Mouse (Mus musculus): ENCODE measurements at regions not wholly inside any gene's neighbourhood (a gene's known extent, or its start where the extent isn't known, plus 50 kb on each side); places are given as distances from the start of the nearest gene placed in this dataset.

DNA sequence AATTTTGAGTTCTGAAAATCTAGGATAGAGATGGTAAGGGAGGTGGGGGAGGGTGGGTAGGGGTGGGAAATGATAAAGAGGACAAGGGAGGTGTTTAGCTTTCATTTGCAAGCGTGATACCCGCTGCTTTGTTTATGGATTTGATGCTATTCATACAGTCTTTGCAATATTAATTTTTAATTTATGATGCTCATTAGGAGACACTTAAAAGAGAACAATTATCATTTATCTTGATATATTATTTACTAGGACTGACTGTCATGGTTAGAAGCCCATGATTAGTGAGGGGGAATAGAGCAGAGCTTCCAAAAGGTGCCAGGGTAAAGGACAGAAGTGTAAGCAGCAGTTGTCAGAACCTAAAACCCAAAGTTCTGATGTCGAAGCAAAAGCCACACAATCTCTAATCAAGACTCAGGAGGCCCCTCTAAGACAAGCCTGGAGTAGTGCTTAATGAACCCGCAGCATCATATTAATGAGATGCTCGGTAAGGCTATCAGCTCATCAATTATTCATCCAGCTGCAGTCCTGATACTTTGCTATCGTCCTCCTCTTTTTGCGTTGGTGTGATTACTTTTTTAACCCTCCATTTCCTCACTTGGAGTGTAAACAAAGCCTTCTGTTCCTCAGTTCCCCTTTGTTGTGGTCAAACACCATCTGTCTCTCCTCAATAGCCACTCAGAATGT, 115.8 kb upstream of the Etaa1 start:
- intact Hi-C loops (cut with DNase I) = no loop called here
- no peak for DNase-seq

DNA sequence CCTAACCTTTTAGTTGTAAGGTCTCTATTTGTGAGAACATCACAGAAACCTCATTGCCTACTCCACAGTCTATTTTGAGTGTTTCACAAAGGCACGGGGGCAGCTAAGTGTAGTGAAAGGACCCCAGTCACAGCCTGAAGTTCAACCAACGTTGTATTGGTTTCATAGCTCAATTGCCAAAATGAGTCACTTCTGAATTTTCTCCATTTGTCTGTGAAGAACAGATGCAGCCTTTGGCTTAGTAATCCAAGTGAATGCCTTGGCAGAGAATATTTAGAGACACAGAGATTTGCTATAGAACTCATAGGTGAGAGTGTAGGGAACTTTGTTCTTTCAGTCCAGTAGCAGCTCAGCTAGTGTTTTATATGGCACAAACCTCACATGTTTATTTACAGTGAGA, 114.4 kb upstream of the Etaa1 start:
- DNase-seq = peak; percentile 9 to 12
- intact Hi-C loops (cut with DNase I) = no loop called here

DNA sequence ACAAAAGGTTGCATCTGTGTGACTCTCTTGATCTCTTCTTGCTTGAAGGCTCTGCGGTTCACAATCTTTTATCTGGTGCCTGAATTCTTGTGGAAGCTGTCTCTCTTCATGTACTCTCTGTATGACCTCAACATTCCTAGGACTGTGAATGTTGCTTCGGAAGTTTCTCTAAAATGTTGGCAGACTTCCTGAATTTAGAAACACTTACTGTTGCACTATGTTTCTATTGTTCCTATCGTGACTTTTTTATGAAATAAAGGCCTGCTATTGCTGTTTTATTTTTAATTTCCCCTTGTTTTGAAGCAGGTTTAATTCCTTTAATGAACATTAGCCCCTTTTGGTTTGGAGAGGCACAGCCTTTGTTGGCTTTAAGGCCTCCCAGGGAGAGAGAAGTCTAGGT, 114.0 kb upstream of the Etaa1 start:
- intact Hi-C loops (cut with DNase I) = no loop called here

DNA sequence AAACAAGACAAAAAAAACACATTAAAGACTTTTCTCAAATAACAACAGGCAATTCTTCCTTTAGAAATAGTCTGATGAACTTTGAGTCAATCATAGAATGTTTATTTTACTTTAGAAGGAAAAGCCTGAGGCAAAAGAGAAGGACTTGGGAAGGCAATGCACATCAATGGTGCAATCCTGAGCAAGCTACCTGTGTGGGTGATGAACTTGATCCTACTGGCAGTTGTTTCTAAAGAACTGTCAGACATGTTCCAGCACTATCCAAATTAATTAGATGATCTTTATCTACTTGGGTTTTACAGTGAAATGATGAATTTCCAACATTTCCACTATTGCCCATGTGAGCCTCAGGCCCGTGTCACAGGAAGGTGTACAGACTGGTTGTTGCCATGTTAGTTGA, 87.9 kb upstream of the Etaa1 start:
- intact Hi-C loops (cut with DNase I) = no loop called here
- no peak for DNase-seq

More for the DNA sequence above, 114.0 kb upstream of the Etaa1 start:
- peak; percentile 6 to 15 for DNase-seq

DNA sequence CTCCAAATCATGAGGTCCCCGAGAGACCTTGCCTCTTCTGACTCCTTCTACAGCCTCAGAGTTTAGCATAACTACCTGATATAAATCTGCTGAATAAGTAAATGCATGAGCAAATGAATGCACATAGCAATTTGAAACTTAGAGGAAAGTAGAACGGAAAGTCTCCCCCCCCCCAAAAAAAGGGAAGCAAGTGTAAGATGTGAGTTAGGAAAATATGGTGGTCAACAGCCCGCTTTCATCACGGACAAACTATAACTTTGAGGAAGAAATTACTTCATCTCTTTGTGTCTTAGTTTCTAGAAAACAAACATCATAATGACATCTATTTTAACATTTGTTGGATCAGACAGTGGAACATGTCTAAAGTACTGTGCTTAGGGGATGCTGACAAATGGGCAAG, 77.4 kb upstream of the Etaa1 start:
- no peak for DNase-seq
- intact Hi-C loops (cut with DNase I) = no loop called here

DNA sequence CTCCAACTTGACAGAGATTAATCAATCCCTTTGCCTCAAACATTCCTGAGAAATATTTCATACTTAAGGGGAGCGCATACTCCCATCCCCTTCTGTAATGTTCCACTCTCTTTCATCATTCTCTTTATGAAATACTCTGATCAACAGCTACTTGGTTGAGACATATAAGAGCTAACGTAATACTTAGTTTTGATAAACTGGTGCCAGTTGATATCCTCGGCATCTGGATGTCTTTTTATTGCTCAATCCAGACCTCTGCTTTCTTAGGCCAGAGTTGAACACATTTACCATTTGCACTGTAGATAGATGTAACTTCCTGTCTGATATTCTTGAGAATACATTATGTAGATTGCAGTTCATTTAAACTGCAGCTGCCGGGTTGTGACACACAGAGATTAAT, 68.4 kb upstream of the Etaa1 start:
- intact Hi-C loops (cut with DNase I) = no loop called here
- DNase-seq = no peak

DNA sequence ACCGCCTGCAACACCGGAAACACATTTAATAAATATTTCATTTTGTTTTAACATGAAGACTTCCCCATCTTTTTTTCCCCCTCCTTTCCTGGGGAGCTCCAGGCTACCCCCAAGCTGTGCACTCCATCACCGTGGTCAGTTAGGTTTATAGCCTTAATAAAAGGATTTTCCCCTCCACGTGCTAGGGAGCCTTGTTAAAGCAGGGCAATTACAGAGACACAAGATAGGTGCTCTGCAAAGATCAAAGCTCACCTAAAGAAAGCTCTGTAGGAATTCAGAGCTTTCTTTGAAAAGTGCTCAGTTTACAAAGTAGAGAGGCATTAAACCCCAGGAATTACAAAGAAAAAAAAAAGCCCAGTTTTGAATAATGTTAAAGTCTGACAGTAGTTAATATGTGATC, 61.6 kb upstream of the Etaa1 start:
- intact Hi-C loops (cut with DNase I) = loop anchor here (10.0 kb wide), 2 partner anchors 860 to 1010 kb away; no protein-coding TSS in a partner anchor

DNA sequence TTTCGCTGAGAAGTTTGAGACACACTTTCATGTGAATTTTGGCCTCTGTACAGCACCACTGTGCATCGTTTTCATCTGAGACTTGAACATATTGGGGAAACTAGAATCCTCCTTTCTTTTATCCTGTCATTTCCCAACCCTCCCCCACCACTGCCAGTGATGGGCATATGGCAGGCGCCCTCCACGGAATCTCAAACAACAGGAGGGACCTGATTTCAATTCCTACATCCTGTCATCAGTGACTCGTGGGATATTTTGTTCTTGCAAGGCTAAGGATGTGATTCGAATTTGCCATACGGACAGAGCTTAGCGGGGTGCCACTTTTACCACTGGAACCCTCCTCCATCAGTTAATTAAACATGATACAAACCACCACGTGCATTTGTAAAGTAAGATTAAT, 60.9 kb upstream of the Etaa1 start:
- intact Hi-C loops (cut with DNase I) = loop anchor here (5.0 to 10.0 kb wide), 3 partner anchors 860 to 1748 kb away; no protein-coding TSS in a partner anchor
- DNase-seq = no peak

More for the DNA sequence above, 61.6 kb upstream of the Etaa1 start:
- DNase-seq = no peak

DNA sequence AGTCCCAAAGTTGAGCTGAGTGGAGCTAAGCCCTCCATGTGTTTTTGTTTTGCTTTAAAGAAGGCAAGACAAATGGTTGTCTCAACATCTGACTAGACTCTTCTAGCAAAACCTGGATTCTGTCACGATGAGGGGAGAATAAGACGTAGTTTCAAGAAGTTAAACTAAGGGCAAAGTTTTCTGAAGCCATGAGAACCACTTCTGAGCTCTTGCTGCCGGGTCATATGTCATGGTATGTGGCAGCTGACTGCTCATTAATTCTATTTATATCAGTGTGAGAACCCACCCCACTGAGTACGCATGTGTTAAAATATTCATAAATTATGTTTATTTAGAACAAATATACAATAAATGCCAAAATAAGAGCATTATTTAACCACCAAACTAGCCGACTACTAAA, 58.4 kb upstream of the Etaa1 start:
- intact Hi-C loops (cut with DNase I) = loop anchor here (5.0 to 10.0 kb wide), 3 partner anchors 863 to 1750 kb away; no protein-coding TSS in a partner anchor
- DNase-seq = no peak

DNA sequence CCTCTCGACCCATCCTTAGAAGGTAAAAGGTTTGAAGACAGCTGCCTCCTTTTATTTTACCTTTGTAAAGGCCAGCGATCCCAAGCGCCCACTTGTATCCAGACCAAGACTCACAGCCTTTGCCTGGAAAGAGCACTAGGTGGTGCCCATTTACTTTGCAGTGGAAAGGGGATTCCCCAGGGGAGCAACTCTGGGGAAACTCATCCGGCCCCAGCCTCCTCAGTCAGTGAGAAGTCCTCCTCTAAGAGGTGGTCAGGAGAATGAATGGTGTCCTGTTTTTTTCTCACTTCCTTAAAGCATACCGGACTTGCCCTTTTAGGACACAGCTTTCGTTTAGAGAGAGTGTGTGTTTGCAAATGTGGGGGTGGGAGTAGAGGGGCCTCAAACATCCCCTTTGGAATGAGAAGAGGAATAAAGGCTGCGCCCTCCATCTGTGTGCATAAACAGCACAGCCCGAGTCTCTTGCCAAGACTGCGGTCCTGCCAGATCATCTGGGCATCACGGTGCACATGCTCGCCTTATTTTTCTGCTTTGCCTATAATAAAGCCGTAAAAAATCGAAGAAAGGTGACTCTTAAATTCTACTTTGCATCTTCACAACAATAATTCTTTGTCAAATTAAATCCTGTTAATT, 57.5 kb upstream of the Etaa1 start:
- intact Hi-C loops (cut with DNase I) = loop anchor here (5.0 to 10.0 kb wide), 3 partner anchors 864 to 1751 kb away; no protein-coding TSS in a partner anchor

DNA sequence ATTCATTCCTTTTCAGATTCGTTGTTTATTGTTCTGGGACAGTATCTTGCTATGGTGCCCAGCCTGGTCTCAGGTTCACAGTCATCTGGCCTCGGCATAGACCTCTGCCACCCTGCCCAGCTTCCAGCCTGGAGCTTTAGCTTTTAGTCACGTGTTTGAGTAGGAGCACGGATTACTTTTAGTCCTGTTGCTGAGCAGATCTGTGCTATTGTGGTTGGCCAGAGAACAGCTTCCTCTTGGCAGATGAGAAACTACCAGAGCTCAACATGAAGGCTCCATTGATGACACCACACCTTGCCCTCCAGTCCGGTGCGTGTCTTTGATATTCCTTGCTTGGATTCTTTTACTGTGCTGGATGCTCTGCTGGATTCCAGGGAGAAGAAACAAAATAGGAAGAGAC, 54.5 kb upstream of the Etaa1 start:
- no peak for DNase-seq
- intact Hi-C loops (cut with DNase I) = no loop called here

More for the DNA sequence above, 57.5 kb upstream of the Etaa1 start:
- peak; percentile 57 to 60 for DNase-seq
